Mouse (Mus musculus): ENCODE data around the gene Pdx1. TPM values are rescaled to one million over a fixed set of nuclear protein-coding genes. Genes with fewer than 3 reads are reported as not detected.

Gene Pdx1
- polyA plus RNA-seq, 1 experiment, result not detected

GRCm38 (mm10) chr5:147307398-147307785 lies 37.6 kb downstream of the Pdx1 start:
- H3K27me3 ChIP-seq (ENCODE audit: control insufficient read depth, insufficient read depth, low read length), result peaks cover 36% of the 10 kb centered on the region
- no peaks in the 10 kb centered on the region for H3K36me3 ChIP-seq (ENCODE audit: control insufficient read depth, insufficient read depth, low read length)
- TF ChIP-seq CTCF (IDR thresholded peaks at IDR 0.05; ENCODE audit: borderline replicate concordance, control insufficient read depth, extremely low read depth, insufficient read depth, low read length, poor library complexity) (no peak), POLR2A (IDR thresholded peaks at IDR 0.05; ENCODE audit: control insufficient read depth, extremely low read depth, insufficient read depth, low read length, poor library complexity) (no peak)
- H3K4me3 ChIP-seq (ENCODE audit: control insufficient read depth, insufficient read depth, low read length), result no peak overlapping the region
- no peak overlapping the region for H3K27ac ChIP-seq (ENCODE audit: control insufficient read depth, insufficient read depth, low read length)
- no peaks in the 10 kb centered on the region for H3K4me1 ChIP-seq (replicated peaks; ENCODE audit: control insufficient read depth, insufficient read depth, low read length)
- no peak for DNase-seq
- WGBS, result 16% methylated on average over 12 of the region's 12 CpGs

- TF ChIP-seq CTCF (IDR thresholded peaks at IDR 0.05; ENCODE audit: borderline replicate concordance, control insufficient read depth, extremely low read depth, insufficient read depth, low read length, poor library complexity), result no peak
- TF ChIP-seq POLR2A (IDR thresholded peaks at IDR 0.05; ENCODE audit: control insufficient read depth, extremely low read depth, insufficient read depth, low read length, poor library complexity), result no peak
- no peak overlapping the region for H3K27ac ChIP-seq (ENCODE audit: control insufficient read depth, insufficient read depth, low read length)
- no peaks in the 10 kb centered on the region for H3K36me3 ChIP-seq (ENCODE audit: control insufficient read depth, insufficient read depth, low read length)
- H3K27me3 ChIP-seq (ENCODE audit: control insufficient read depth, insufficient read depth, low read length), result peaks cover 38% of the 10 kb centered on the region
- H3K4me1 ChIP-seq (replicated peaks; ENCODE audit: control insufficient read depth, insufficient read depth, low read length), result no peaks in the 10 kb centered on the region
- WGBS, result 27% methylated on average over 9 of the region's 9 CpGs
- H3K4me3 ChIP-seq (ENCODE audit: control insufficient read depth, insufficient read depth, low read length), result no peak overlapping the region
- DNase-seq, result no peak
Observed at GRCm38 (mm10) chr5:147308451-147308850, 38.7 kb downstream of the Pdx1 start.

DNA sequence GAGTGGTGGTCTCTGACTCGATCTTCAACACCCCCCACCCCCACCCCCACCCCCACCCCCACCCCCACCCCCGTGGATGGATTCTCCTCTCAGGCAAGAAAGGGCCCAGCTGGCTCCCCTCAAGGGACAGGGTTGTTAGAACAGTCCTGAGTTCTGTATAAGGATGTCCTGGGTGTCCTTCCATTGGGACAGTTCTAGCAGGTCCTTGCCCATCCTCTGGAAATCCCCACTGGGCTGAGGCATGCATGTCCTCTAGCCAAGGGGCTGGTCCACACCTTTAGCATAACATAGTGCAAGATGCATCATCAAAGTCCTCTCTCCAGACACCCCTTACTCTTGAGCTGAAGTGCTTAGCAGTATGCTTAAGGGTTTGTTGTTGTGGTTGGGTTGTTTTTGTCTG lies 40.0 kb downstream of the Pdx1 start:
- Histone ChIP-seq H3K27ac (ENCODE audit: control insufficient read depth, insufficient read depth, low read length) (no peak overlapping the region), H3K36me3 (ENCODE audit: control insufficient read depth, insufficient read depth, low read length) (no peaks in the 10 kb centered on the region), H3K27me3 (ENCODE audit: control insufficient read depth, insufficient read depth, low read length) (peaks cover 43% of the 10 kb centered on the region), H3K4me3 (ENCODE audit: control insufficient read depth, insufficient read depth, low read length) (no peak overlapping the region), H3K4me1 (replicated peaks; ENCODE audit: control insufficient read depth, insufficient read depth, low read length) (no peaks in the 10 kb centered on the region)
- no peak for TF ChIP-seq POLR2A (IDR thresholded peaks at IDR 0.05; ENCODE audit: control insufficient read depth, extremely low read depth, insufficient read depth, low read length, poor library complexity)
- TF ChIP-seq CTCF (IDR thresholded peaks at IDR 0.05; ENCODE audit: borderline replicate concordance, control insufficient read depth, extremely low read depth, insufficient read depth, low read length, poor library complexity), result no peak
- DNase-seq, result no peak
- 3% methylated on average over 2 of the region's 2 CpGs for whole genome bisulfite sequencing

DNA sequence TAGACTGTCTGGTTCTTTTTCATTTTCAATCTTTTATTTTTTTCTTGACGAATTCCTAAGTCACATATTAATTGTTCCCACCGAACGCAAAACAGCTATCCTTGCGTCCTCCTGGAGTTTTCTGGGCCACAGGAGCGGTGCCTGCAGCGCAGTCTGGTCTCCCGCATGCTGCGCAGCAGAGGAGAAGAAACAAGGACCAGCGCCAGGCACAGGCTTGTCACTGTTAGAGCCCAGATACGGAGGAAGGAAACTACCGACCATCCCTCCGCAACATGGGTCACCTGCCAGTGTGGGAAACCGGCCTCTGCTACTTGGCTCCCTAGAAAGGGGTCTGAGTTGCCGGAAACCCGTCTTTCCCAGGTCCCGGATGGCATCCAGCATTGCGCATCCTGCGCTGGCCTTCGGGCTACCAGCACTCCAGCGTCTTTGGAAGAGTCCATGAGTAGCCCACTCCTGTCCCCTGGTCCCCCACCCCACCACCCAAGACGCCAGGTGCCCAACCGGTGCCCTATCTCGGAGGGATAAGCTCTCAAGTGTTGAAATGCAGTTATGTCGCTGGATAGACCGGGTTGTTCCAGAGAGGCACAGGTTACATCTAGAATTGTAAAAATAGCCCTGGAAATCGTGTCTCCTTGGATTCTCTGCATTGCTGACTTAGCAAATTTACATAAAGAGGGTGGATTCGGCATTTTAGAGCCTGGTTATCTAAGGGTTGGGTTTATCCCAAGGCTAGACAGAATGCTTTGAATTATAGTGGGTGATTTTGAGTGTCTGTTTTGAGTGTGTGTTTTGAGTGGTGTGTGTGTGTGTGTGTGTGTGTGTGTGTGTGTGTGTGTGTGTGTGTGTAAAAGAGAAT lies 43.3 kb downstream of the Pdx1 start:
- H3K4me3 ChIP-seq (ENCODE audit: control insufficient read depth, insufficient read depth, low read length), result no peak overlapping the region
- TF ChIP-seq POLR2A (IDR thresholded peaks at IDR 0.05; ENCODE audit: control insufficient read depth, extremely low read depth, insufficient read depth, low read length, poor library complexity), result no peak
- TF ChIP-seq CTCF (IDR thresholded peaks at IDR 0.05; ENCODE audit: borderline replicate concordance, control insufficient read depth, extremely low read depth, insufficient read depth, low read length, poor library complexity), result no peak
- 0 out of 2 replicates have a peak, but pooled peaks cover 10% of the 10 kb centered on the region for H3K4me1 ChIP-seq (replicated peaks; ENCODE audit: control insufficient read depth, insufficient read depth, low read length)
- no peak overlapping the region for H3K27ac ChIP-seq (ENCODE audit: control insufficient read depth, insufficient read depth, low read length)
- DNase-seq, result no peak
- peaks cover 39% of the 10 kb centered on the region for H3K27me3 ChIP-seq (ENCODE audit: control insufficient read depth, insufficient read depth, low read length)
- WGBS, result 11% methylated on average over 27 of the region's 27 CpGs
- no peaks in the 10 kb centered on the region for H3K36me3 ChIP-seq (ENCODE audit: control insufficient read depth, insufficient read depth, low read length)

DNA sequence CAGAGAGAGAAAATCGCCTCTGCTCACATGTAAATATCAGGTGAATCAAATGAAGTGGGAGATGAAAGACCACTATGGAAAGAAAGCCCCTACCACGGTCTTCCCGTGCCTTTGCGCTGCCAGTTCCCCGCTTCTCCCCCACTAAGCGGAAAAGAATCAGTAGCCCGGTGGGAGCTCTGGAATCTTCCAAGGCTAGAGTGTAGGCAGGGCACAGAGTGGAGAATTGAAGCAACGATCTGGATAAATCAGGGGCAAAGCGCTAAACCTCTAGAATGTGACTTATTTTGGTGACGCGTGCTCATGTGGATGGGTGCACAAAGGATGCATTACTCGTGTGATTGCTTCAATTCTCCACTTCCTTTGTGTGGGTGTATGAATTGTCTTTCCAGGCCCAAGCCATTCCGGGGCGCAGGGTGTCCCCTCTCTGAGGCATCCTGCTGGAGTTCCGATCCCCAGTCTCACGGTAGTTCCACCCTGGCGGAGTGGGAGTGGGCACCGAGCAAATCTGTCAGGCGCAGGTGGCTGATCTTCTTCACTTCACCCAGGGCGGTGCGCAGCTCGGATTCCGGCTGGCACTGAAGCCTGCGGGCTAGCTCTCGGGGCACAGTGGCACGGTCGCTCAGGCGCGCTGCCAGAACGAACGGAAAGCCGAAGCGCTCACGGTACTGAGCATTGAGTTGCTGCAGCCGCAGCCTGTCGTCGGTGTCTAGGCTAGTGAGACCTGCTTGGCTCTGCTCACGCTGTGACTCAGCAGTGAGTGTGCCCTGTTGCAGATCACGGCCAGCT lies 45.1 kb downstream of the Pdx1 start:
- TF ChIP-seq POLR2A (IDR thresholded peaks at IDR 0.05; ENCODE audit: control insufficient read depth, extremely low read depth, insufficient read depth, low read length, poor library complexity) (no peak), CTCF (IDR thresholded peaks at IDR 0.05; ENCODE audit: borderline replicate concordance, control insufficient read depth, extremely low read depth, insufficient read depth, low read length, poor library complexity) (no peak)
- no peak for DNase-seq
- 4% methylated on average over 39 of the region's 39 CpGs for WGBS
- Histone ChIP-seq H3K4me3 (ENCODE audit: control insufficient read depth, insufficient read depth, low read length) (no peak overlapping the region), H3K27ac (ENCODE audit: control insufficient read depth, insufficient read depth, low read length) (no peak overlapping the region), H3K4me1 (replicated peaks; ENCODE audit: control insufficient read depth, insufficient read depth, low read length) (0 out of 2 replicates have a peak, but pooled peaks cover 10% of the 10 kb centered on the region), H3K36me3 (ENCODE audit: control insufficient read depth, insufficient read depth, low read length) (no peaks in the 10 kb centered on the region), H3K27me3 (ENCODE audit: control insufficient read depth, insufficient read depth, low read length) (peaks cover 41% of the 10 kb centered on the region)

GRCm38 (mm10) chr5:147315432-147316075 lies 45.8 kb downstream of the Pdx1 start:
- WGBS, result 9% methylated on average over 25 of the region's 25 CpGs
- TF ChIP-seq CTCF (IDR thresholded peaks at IDR 0.05; ENCODE audit: borderline replicate concordance, control insufficient read depth, extremely low read depth, insufficient read depth, low read length, poor library complexity) (no peak), POLR2A (IDR thresholded peaks at IDR 0.05; ENCODE audit: control insufficient read depth, extremely low read depth, insufficient read depth, low read length, poor library complexity) (no peak)
- Histone ChIP-seq H3K36me3 (ENCODE audit: control insufficient read depth, insufficient read depth, low read length) (no peaks in the 10 kb centered on the region), H3K4me1 (replicated peaks; ENCODE audit: control insufficient read depth, insufficient read depth, low read length) (0 out of 2 replicates have a peak, but pooled peaks cover 10% of the 10 kb centered on the region), H3K27ac (ENCODE audit: control insufficient read depth, insufficient read depth, low read length) (no peak overlapping the region), H3K4me3 (ENCODE audit: control insufficient read depth, insufficient read depth, low read length) (no peak overlapping the region), H3K27me3 (ENCODE audit: control insufficient read depth, insufficient read depth, low read length) (peaks cover 41% of the 10 kb centered on the region)
- no peak for DNase-seq
